Mouse (Mus musculus) olfactory bulb, adult 2 months (tissue): Measurements from ENCODE around the gene Rbm6.

Experiments used
- CTCF ChIP-seq: fragments of 200-500 bp; IDR thresholded peaks from 2 replicates; pipeline ENCODE4 v1.5.1; 2012; ENCODE audit warnings: low read depth, mild to moderate bottlenecking, low read length, moderate library complexity; ENCODE audit not compliant: insufficient read depth
- POLR2A ChIP-seq: fragments of 200-500 bp; IDR thresholded peaks from 2 replicates; pipeline ENCODE4 v1.6.1; 2012; ENCODE audit warnings: mild to moderate bottlenecking, low read depth, low read length, moderate library complexity; ENCODE audit not compliant: insufficient read depth

GRCm38 (mm10) chr9:107750378-107750777 is 122.7 kb downstream of the Rbm6 start:
- TF ChIP-seq CTCF (no peak), POLR2A (no peak)
